Mouse (Mus musculus): Measurements from ENCODE around the gene Nmnat2.

DNA sequence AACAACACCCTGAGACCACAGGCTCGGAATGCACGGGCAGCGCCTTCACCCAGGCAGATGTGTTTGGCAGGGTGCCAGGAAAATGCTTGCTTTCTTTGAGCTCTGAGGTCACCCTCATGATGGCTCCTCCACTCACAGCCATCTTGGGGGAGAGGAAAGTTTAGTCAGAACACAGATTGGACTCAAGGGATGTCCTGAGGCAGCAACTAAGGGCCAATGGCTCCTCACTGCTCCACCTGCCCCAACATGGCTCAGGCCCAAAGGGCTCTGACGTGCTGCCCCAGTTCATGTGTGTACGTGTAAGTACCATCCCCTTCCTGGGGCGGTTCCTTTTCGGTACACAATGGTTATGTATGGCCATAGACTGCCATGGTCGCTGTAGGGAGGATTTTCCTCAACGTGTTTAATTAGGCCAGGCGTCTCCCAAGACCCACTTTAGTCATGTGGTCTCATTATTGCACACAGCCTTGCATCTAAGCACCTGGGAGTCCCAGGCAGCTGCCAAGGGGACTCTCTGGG, 198.9 kb downstream of the Nmnat2 start:
- TF ChIP-seq CTCF (IDR thresholded peaks at IDR 0.05; ENCODE audit: extremely low read depth, insufficient read depth, insufficient read length, insufficient replicate concordance) (no peak), POLR2A (IDR thresholded peaks at IDR 0.05; ENCODE audit: low read depth, low read length) (no peak)

Measured in spleen, adult 2 months (tissue).